ENCODE assay signal across 13 mouse cellular contexts in the genomic region with DNA sequence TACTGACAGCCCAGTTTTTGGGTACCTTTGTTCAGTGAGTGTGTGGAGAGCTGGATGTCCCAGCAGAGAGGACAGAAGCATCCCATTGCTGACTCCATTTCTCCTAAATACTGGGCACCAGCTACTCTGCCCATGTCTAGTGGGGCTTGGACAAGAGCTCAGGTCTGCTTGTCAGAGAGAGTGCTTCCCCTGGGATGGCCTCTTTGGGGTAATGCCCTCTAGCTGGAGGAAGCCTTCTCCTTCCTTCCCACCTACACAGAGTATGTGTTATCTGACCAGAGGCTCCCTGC. TPM values are rescaled to one million over a fixed set of nuclear protein-coding genes. Genes with fewer than 3 reads are reported as not detected.
"Had no signal": no experiment of that assay in that cellular context is flagged by ENCODE, and none has a peak within 500 bp of the region (broad histone marks: within the 10 kb centered on the region; RNA-seq: fewer than 3 reads in every experiment).

No protein-coding gene starts in this region.

- H3K9me3 ChIP-seq: kidney, embryonic 15.5 days; liver, embryonic 12.5 days; lung, embryonic 15.5 days; midbrain, embryonic 15.5 days had no signal

- DNase-seq: kidney, postnatal 14 days; layer of hippocampus, adult 9-11 months; layer of hippocampus, postnatal 36 days; lung, postnatal 14 days; right cerebral cortex, adult 18-20 months; thymus, postnatal 36 days had no signal

- H3K27ac ChIP-seq: kidney, embryonic 15.5 days; liver, embryonic 12.5 days; lung, embryonic 15.5 days; macrophage; midbrain, embryonic 15.5 days had no signal

- H3K4me3 ChIP-seq: kidney, embryonic 15.5 days; liver, embryonic 12.5 days; lung, embryonic 15.5 days; megakaryocyte, embryonic 14.5 days; midbrain, embryonic 15.5 days had no signal

- H3K9ac ChIP-seq: kidney, embryonic 15.5 days; liver, embryonic 12.5 days; lung, embryonic 15.5 days; midbrain, embryonic 15.5 days had no signal

- H3K36me3 ChIP-seq: kidney, embryonic 15.5 days; liver, embryonic 12.5 days; lung, embryonic 15.5 days; midbrain, embryonic 15.5 days had no signal

- H3K4me2 ChIP-seq: liver, embryonic 12.5 days; midbrain, embryonic 11.5 days had no signal

RNA-seq across cellular contexts. Expression of gene Phactr3, which starts 1.5 kb away (rescaled TPM):
- polyA plus RNA-seq: macrophage had no signal
